Mouse (Mus musculus): Measurements from ENCODE around the gene Mrpl33. TPM values are rescaled to one million over a fixed set of nuclear protein-coding genes. Genes with fewer than 3 reads are reported as not detected.
A peak's percentile ranks its signal among the peaks of the same experiment; 100 is the strongest.

Mrpl33 gene
- total and polyA plus RNA-seq, 2 experiments = 11.5 to 65.1 TPM

- TF ChIP-seq POLR2A (IDR thresholded peaks at IDR 0.05; ENCODE audit: extremely low read depth, insufficient read depth, low read length) (0 out of 2 replicates have a peak, but pooled peaks have one; percentile 29), CTCF (IDR thresholded peaks at IDR 0.05; ENCODE audit: low read depth, low read length) (no peak)
- Histone ChIP-seq H3K4me3 (ENCODE audit: insufficient read depth, low read depth, low read length) (peak within 1 kb of the TSS; percentile 93), H3K27me3 (ENCODE audit: control insufficient read depth, insufficient read depth, low read length) (no peaks in the 10 kb centered on the region), H3K79me2 (ENCODE audit: control insufficient read depth, insufficient read depth, low read length) (peaks cover 4% of the 10 kb centered on the region; the same call in 1 of the 2 replicates), H3K27ac (replicated peaks; ENCODE audit: insufficient read depth, low read depth, low read length) (peak within 1 kb of the TSS; percentile 94), H3K9ac (ENCODE audit: low read depth, low read length) (peak within 1 kb of the TSS; percentile 91), H3K4me1 (ENCODE audit: control insufficient read depth, insufficient read depth, low read length) (peaks cover 2% of the 10 kb centered on the region; the same call in 1 of the 2 replicates), H3K36me3 (ENCODE audit: control insufficient read depth, insufficient read depth, low read length) (peaks cover 4% of the 10 kb centered on the region; the same call in 1 of the 2 replicates)
- DNase-seq (ENCODE audit: extremely low read depth, low read depth, low spot score) = peak; percentile 64
- WGBS = under 1% methylated on average over 71 of the region's 71 CpGs
Observed at GRCm38 (mm10) chr5:31697644-31698296, 101.0 kb downstream of the Mrpl33 start, which contains the start of gene Babam2. Gene Babam2 (plus strand): TSS chr5:31697684.

GRCm38 (mm10) chr5:31698297-31698726, 101.6 kb downstream of the Mrpl33 start:
- Histone ChIP-seq H3K9ac (ENCODE audit: low read depth, low read length) (peak overlapping the region; percentile 75), H3K79me2 (ENCODE audit: control insufficient read depth, insufficient read depth, low read length) (peaks cover 4% of the 10 kb centered on the region; the same call in 1 of the 2 replicates), H3K4me3 (ENCODE audit: insufficient read depth, low read depth, low read length) (peak overlapping the region; percentile 93), H3K27ac (replicated peaks; ENCODE audit: insufficient read depth, low read depth, low read length) (peak overlapping the region; percentile 74), H3K27me3 (ENCODE audit: control insufficient read depth, insufficient read depth, low read length) (no peaks in the 10 kb centered on the region), H3K4me1 (ENCODE audit: control insufficient read depth, insufficient read depth, low read length) (peaks cover 2% of the 10 kb centered on the region; the same call in 1 of the 2 replicates), H3K36me3 (ENCODE audit: control insufficient read depth, insufficient read depth, low read length) (peaks cover 6% of the 10 kb centered on the region; the same call in 1 of the 2 replicates)
- WGBS = 5% methylated on average over 16 of the region's 16 CpGs
- TF ChIP-seq POLR2A (IDR thresholded peaks at IDR 0.05; ENCODE audit: extremely low read depth, insufficient read depth, low read length) = no peak
- no peak for TF ChIP-seq CTCF (IDR thresholded peaks at IDR 0.05; ENCODE audit: low read depth, low read length)
- DNase-seq (ENCODE audit: extremely low read depth, low read depth, low spot score) = peak; percentile 69

DNA sequence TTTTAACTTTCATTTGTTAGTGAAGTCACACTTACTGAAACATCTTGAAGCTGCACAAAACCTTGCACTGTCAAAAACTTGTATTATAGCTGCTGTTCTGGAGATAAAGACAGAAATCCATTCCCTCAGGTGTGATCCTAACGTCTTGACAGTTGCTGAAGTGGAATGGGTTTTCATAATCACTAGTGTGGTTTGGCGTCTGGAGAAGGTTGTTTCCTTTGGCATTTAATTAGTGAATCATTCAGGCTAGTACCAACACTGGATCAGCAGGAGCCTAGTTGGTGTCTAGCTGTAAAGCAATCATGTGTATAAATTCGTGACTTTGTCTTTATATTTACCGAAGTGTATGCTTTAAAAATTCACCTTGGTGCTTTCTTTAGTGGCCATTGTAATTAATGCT, 102.2 kb downstream of the Mrpl33 start:
- DNase-seq (ENCODE audit: extremely low read depth, low read depth, low spot score) = no peak
- H3K9ac ChIP-seq (ENCODE audit: low read depth, low read length) = no peak overlapping the region
- H3K27ac ChIP-seq (replicated peaks; ENCODE audit: insufficient read depth, low read depth, low read length) = no peak overlapping the region
- peaks cover 7% of the 10 kb centered on the region; the same call in 1 of the 2 replicates for H3K79me2 ChIP-seq (ENCODE audit: control insufficient read depth, insufficient read depth, low read length)
- peaks cover 9% of the 10 kb centered on the region for H3K36me3 ChIP-seq (ENCODE audit: control insufficient read depth, insufficient read depth, low read length)
- 56% methylated on average over 4 of the region's 4 CpGs for WGBS
- H3K27me3 ChIP-seq (ENCODE audit: control insufficient read depth, insufficient read depth, low read length) = no peaks in the 10 kb centered on the region
- peaks cover 2% of the 10 kb centered on the region; the same call in 1 of the 2 replicates for H3K4me1 ChIP-seq (ENCODE audit: control insufficient read depth, insufficient read depth, low read length)
- no peak for TF ChIP-seq CTCF (IDR thresholded peaks at IDR 0.05; ENCODE audit: low read depth, low read length)
- H3K4me3 ChIP-seq (ENCODE audit: insufficient read depth, low read depth, low read length) = no peak overlapping the region

- Histone ChIP-seq H3K36me3 (ENCODE audit: control insufficient read depth, insufficient read depth, low read length) (peaks cover 10% of the 10 kb centered on the region), H3K27ac (replicated peaks; ENCODE audit: insufficient read depth, low read depth, low read length) (no peak overlapping the region), H3K27me3 (ENCODE audit: control insufficient read depth, insufficient read depth, low read length) (no peaks in the 10 kb centered on the region), H3K4me1 (ENCODE audit: control insufficient read depth, insufficient read depth, low read length) (peaks cover 2% of the 10 kb centered on the region; the same call in 1 of the 2 replicates), H3K79me2 (ENCODE audit: control insufficient read depth, insufficient read depth, low read length) (peaks cover 8% of the 10 kb centered on the region; the same call in 1 of the 2 replicates), H3K9ac (ENCODE audit: low read depth, low read length) (no peak overlapping the region), H3K4me3 (ENCODE audit: insufficient read depth, low read depth, low read length) (no peak overlapping the region)
- no peak for TF ChIP-seq POLR2A (IDR thresholded peaks at IDR 0.05; ENCODE audit: extremely low read depth, insufficient read depth, low read length)
- TF ChIP-seq CTCF (IDR thresholded peaks at IDR 0.05; ENCODE audit: low read depth, low read length) = no peak
- no peak for DNase-seq (ENCODE audit: extremely low read depth, low read depth, low spot score)
Observed at GRCm38 (mm10) chr5:31699397-31699796, 102.7 kb downstream of the Mrpl33 start.

DNA sequence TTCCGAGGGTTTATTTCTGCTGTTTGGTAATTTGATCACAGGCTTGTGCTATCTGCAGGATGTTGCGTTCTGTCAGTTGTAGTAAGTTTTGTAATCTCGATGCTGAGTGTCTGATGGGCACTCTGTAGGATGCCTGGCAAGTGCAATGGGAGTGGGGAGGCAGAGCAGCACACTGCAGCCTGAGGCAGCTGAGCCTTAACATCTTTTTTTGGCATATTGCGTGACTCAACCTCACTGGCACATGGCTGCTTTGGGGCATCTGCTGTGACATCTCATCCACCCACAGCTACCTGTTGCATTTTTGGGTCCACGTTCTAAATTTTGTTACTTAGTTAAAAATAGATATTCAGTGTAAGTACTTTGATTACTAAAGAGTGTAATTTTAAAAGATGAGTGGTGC, 108.2 kb downstream of the Mrpl33 start:
- TF ChIP-seq CTCF (IDR thresholded peaks at IDR 0.05; ENCODE audit: low read depth, low read length) = no peak
- no peak for TF ChIP-seq POLR2A (IDR thresholded peaks at IDR 0.05; ENCODE audit: extremely low read depth, insufficient read depth, low read length)
- 89% methylated on average over 5 of the region's 5 CpGs for WGBS
- peaks cover 8% of the 10 kb centered on the region; the same call in 1 of the 2 replicates for H3K79me2 ChIP-seq (ENCODE audit: control insufficient read depth, insufficient read depth, low read length)
- no peak for DNase-seq (ENCODE audit: extremely low read depth, low read depth, low spot score)
- no peaks in the 10 kb centered on the region for H3K4me1 ChIP-seq (ENCODE audit: control insufficient read depth, insufficient read depth, low read length)
- H3K9ac ChIP-seq (ENCODE audit: low read depth, low read length) = no peak overlapping the region
- no peak overlapping the region for H3K4me3 ChIP-seq (ENCODE audit: insufficient read depth, low read depth, low read length)
- H3K27ac ChIP-seq (replicated peaks; ENCODE audit: insufficient read depth, low read depth, low read length) = no peak overlapping the region
- no peaks in the 10 kb centered on the region for H3K27me3 ChIP-seq (ENCODE audit: control insufficient read depth, insufficient read depth, low read length)
- peaks cover 10% of the 10 kb centered on the region for H3K36me3 ChIP-seq (ENCODE audit: control insufficient read depth, insufficient read depth, low read length)

- H3K4me1 ChIP-seq (ENCODE audit: control insufficient read depth, insufficient read depth, low read length) = no peaks in the 10 kb centered on the region
- H3K27me3 ChIP-seq (ENCODE audit: control insufficient read depth, insufficient read depth, low read length) = no peaks in the 10 kb centered on the region
- no peak overlapping the region for H3K4me3 ChIP-seq (ENCODE audit: insufficient read depth, low read depth, low read length)
- no peak overlapping the region for H3K9ac ChIP-seq (ENCODE audit: low read depth, low read length)
- H3K36me3 ChIP-seq (ENCODE audit: control insufficient read depth, insufficient read depth, low read length) = peaks cover 10% of the 10 kb centered on the region
- peaks cover 8% of the 10 kb centered on the region; the same call in 1 of the 2 replicates for H3K79me2 ChIP-seq (ENCODE audit: control insufficient read depth, insufficient read depth, low read length)
- no peak for TF ChIP-seq POLR2A (IDR thresholded peaks at IDR 0.05; ENCODE audit: extremely low read depth, insufficient read depth, low read length)
- no peak for TF ChIP-seq CTCF (IDR thresholded peaks at IDR 0.05; ENCODE audit: low read depth, low read length)
- H3K27ac ChIP-seq (replicated peaks; ENCODE audit: insufficient read depth, low read depth, low read length) = no peak overlapping the region
- DNase-seq (ENCODE audit: extremely low read depth, low read depth, low spot score) = no peak
- WGBS = 90% methylated on average over 4 of the region's 4 CpGs
Observed at GRCm38 (mm10) chr5:31706826-31707225, 110.1 kb downstream of the Mrpl33 start.

All from liver, adult 2 months (tissue).